Mouse (Mus musculus): ENCODE measurements at regions not wholly inside any gene's neighbourhood (a gene's known extent, or its start where the extent isn't known, plus 50 kb on each side); places are given as distances from the start of the nearest gene placed in this dataset.

DNA sequence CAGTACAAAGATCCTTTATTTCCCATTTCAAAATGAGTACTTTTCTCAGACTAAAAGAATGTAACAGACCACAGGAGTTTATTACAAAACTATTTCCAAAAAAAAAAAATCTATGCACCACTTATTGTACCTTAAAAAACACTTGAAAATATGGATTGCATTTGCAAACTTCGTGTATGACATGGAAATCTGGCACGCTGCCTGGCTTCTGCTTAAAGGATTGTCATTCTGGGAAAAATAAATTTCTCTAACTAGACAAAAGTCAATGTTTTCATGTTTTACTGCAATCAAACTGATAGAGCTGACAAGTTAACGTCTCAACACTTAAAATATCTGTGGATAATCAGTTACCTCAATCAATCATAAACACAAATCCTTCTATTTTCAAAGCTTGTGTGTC lies 205.5 kb upstream of the Nr2f1 start:
- DNase-seq (ENCODE audit: low spot score in 2 of 2) = no peak

DNA sequence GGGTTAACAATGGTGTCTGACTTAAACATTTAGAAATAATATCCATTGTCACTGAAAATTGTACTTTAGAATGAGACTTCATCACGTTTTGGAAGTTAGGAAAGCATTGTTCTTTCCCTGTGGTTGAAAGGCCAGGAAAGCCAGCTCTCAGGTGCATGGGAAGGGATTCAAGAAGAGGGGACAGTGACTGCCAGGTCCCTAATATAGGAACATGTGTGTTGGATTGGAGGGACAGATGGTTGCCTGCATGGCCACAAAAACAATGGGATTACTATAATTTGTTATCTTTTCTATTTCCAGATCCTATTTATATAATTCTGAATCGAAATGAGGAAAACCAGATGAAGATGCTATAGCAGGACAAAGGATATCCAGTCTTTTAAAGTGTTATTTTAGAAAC lies 184.2 kb upstream of the Nr2f1 start:
- DNase-seq (ENCODE audit: low spot score in 2 of 2) = no peak

- DNase-seq (ENCODE audit: low spot score in 2 of 2) = no peak
Observed at GRCm38 (mm10) chr13:78361236-78361635, 161.7 kb upstream of the Nr2f1 start.

GRCm38 (mm10) chr13:78348830-78349229 lies 149.3 kb upstream of the Nr2f1 start:
- DNase-seq (ENCODE audit: low spot score in 2 of 2) = no peak

- DNase-seq (ENCODE audit: low spot score in 2 of 2) = no peak
Observed at GRCm38 (mm10) chr13:78324443-78325206, 125.1 kb upstream of the Nr2f1 start.

DNA sequence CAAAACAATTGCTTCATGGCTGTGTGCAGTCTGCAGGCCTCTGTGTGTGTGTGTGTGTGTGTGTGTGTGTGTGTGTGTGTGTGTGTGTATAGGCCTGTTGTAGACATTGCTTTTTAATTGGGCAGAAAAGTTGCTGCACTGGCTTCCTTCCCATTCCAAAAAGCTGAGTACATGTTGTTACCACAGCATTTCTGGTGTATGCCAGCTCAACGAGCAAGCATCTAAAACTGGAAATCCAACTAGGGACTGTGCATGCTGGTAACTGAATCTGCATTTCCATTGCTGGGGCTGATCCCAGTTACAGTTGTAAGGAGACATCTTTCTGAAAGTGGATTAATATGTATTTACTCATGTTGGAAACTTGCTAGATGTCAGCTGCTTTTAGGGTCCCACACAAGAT lies 123.6 kb upstream of the Nr2f1 start:
- DNase-seq (ENCODE audit: low spot score in 2 of 2) = no peak

- DNase-seq (ENCODE audit: low spot score in 2 of 2) = no peak
Observed at GRCm38 (mm10) chr13:78318434-78318833, 118.9 kb upstream of the Nr2f1 start.

DNA sequence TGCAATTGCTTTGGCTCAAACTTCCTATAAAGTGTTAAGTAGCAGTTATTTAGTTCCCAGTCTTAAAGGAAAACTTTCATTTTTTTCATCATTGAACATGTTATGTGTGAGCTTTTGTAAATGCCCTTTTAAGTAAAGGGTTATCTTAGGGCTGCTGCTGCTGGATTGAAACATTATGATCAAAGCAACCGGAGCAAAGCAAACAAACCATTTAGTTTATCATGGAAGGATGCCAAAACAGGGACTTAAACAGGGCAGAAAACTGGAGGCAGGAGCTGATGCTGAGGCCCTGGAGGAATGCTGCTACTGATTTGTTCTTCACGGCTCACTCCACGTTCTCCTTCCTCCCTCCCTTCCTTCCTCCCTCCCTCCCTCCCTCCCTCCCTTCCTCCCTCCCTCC lies 111.3 kb upstream of the Nr2f1 start:
- DNase-seq (ENCODE audit: low spot score in 2 of 2) = no peak
